Mouse (Mus musculus): ENCODE measurements at regions not wholly inside any gene's neighbourhood (a gene's known extent, or its start where the extent isn't known, plus 50 kb on each side); places are given as distances from the start of the nearest gene placed in this dataset.

- in situ Hi-C loops (cut with MboI, MseI) = no loop called here
These were observed 678.7 kb downstream of the Utrn start for GRCm38 (mm10) chr10:12190435-12190834.

GRCm38 (mm10) chr10:12207301-12207700, 661.9 kb downstream of the Utrn start:
- in situ Hi-C loops (cut with MboI, MseI) = no loop called here

DNA sequence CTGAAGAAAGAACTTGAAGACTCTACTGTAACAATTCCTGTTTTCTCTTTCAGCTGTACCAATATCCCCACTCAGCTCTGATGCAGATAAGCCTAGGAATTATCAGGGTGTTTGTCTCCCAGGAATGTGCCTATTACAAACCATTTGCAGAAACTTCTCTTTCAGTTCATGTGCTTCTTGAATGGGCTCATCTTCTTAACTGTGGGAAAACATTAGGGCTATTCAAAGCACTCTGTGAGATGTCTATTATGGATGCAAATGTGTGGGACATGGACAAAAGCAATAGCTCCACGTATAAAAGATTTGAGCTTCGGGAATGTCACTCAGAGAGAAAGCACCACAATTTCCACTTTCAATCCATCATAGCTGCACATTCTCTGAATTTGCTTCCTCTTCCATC, 659.0 kb downstream of the Utrn start:
- in situ Hi-C loops (cut with MboI, MseI) = no loop called here

- in situ Hi-C loops (cut with MboI, MseI) = no loop called here
These were observed 650.3 kb downstream of the Utrn start for GRCm38 (mm10) chr10:12218879-12219278.

- in situ Hi-C loops (cut with MboI, MseI) = no loop called here
These were observed 635.0 kb downstream of the Utrn start for GRCm38 (mm10) chr10:12234141-12234540.

DNA sequence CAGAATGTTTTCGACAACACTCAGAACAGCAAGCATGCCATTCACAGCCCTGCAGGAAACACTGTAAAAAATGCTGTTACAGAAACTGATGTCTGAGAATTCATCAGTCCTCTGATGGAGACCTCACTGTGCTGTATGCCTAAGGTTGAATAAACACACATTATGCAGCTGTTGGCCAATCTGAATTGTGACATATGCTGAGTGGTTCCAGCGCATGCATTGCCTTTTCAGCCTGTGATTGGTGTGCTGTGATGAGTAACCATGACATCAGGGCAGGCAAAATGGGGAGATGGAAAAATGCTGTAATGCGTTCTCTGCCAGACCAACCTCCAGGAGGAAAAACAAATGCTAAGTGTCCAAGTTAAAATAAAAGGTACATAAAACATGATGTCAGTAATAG, 620.3 kb downstream of the Utrn start:
- in situ Hi-C loops (cut with MboI, MseI) = no loop called here

DNA sequence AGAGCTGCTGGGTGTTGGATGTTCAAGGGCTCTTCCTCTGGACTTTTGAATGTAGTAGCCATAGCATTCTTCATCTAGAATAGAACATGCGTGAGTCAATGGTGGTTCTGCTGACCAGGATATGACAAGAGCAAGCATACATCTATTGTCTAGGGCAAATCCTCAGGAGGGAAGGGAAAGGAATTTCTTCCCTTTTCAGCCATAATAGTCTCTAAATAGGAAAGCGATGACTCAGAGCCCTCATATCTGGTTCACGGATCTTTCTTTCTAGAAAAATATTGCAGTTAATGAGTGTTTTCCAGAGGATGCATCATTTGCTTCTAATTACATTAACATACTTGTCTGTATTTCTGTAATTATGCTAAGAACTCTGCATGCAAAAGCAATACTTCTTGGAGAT, 615.9 kb downstream of the Utrn start:
- in situ Hi-C loops (cut with MboI, MseI) = no loop called here

DNA sequence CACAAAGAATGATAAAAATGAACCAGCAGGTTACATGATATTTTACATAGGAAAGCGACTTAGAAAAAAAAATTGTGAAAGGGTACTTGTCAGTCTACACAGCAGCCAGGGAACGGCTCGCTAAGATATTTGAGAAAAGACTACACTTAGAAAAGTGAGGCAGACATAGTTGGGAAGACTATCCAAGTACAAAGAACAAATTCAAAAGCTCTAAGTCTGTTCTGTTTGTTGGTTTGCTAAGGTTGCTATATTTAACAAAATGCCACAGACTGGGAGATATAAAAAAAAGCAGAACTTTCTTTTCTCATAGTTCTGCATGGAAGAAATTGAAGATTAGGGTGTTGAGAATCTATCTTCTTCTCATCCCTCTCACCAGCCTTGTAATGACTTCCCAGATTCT, 583.5 kb downstream of the Utrn start:
- in situ Hi-C loops (cut with MboI, MseI) = no loop called here

DNA sequence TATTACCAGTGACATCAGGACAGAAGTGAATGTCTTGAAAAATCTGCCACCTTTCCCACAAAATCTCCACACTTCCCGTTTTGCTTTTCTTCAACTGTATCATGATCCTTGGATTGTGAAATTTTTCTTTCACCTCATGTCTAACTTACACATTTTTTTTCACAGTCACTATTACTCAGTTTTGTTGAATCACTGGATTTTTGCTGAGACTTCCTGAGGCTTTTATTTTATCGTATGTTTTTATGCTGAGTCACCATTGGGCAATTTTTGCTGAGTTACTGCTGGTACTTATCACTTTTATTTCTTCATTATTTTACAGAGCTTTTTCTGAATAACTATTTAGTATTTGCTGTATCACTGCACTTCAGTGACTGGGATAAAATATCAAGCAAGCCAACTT, 570.3 kb downstream of the Utrn start:
- in situ Hi-C loops (cut with MboI, MseI) = no loop called here

DNA sequence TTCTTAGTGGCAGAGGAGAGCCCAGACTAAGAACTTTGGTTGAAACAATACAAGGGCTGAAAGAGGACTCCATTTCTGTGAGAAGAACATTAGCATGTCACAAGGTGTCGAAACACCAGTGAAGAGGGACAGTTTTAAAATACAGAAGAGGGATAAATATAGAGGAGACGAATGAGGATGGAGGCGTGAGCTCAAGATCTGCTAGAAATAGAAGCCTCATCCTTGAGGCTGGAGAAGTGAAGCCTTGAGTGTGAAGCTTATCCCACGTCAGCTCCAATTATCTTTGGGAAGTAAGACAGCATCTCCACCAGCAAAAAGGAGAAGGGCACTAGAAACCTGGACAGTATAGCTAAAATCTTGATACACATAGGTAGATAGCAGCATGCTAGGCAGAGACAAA, 566.8 kb downstream of the Utrn start:
- in situ Hi-C loops (cut with MboI, MseI) = no loop called here

DNA sequence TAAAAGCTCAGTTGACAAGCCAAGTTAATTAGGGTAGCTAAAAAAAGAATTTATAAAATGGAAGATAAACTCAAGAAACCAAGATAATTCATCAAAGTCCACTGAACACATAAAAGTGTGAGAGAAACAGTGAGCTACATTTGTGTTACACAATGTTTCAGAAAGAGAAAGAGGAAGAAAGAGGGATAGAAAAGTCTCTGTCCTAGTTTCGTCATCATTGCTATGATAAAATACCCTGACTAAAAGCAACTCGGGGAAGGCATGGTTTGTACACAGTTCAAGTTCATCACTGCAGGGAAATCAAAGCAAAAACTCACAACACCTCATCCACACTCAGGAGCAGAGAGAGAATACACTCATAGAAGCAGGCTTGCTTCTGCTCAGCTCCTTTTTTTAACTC, 548.9 kb downstream of the Utrn start:
- in situ Hi-C loops (cut with MboI, MseI) = no loop called here
